Mouse (Mus musculus) liver, adult 2 months (tissue): ENCODE results near the gene 2410004P03Rik. TPM values are rescaled to one million over a fixed set of nuclear protein-coding genes. Genes with fewer than 3 reads are reported as not detected.

Experiments used
- DNase-seq: peaks from one replicate; pipeline ENCODE4 v3.0.0-alpha.2; 2011; ENCODE audit warnings: low read depth, low spot score; ENCODE audit errors: extremely low read depth
- H3K27ac ChIP-seq: fragments of 200-500 bp; replicated peaks from 2 replicates; pipeline ENCODE4 v1.5.1; 2012; ENCODE audit warnings: low read depth, mild to moderate bottlenecking, control low read depth, inconsistent platforms, low read length; ENCODE audit not compliant: insufficient read depth
- H3K27me3 ChIP-seq: fragments of 200-500 bp; 2 replicates; pipeline ENCODE4 v1.6.1; 2012; ENCODE audit warnings: mild to moderate bottlenecking, moderate library complexity, low read length, inconsistent platforms; ENCODE audit not compliant: control insufficient read depth, insufficient read depth
- H3K36me3 ChIP-seq: fragments of 200-500 bp; 2 replicates; pipeline ENCODE4 v1.6.1; 2012; ENCODE audit warnings: low read length, inconsistent platforms; ENCODE audit not compliant: control insufficient read depth, insufficient read depth
- H3K4me1 ChIP-seq: fragments of 200-500 bp; 2 replicates; pipeline ENCODE4 v1.6.1; 2011; ENCODE audit warnings: low read length; ENCODE audit not compliant: control insufficient read depth, insufficient read depth
- H3K4me3 ChIP-seq: fragments of 200-500 bp; 2 replicates; pipeline ENCODE4 v1.5.1; 2011; ENCODE audit warnings: low read depth, mild to moderate bottlenecking, control low read depth, low read length, moderate library complexity; ENCODE audit not compliant: insufficient read depth
- H3K79me2 ChIP-seq: fragments of 200-500 bp; 2 replicates; pipeline ENCODE4 v1.6.1; 2012; ENCODE audit warnings: inconsistent platforms, mild to moderate bottlenecking, low read length, moderate library complexity; ENCODE audit not compliant: control insufficient read depth, insufficient read depth
- H3K9ac ChIP-seq: fragments of 200-500 bp; 2 replicates; pipeline ENCODE4 v1.6.1; 2012; ENCODE audit warnings: low read depth, mild to moderate bottlenecking, control low read depth, inconsistent platforms, low read length
- CTCF ChIP-seq: fragments of 200-500 bp; IDR thresholded peaks from 2 replicates; pipeline ENCODE4 v1.5.1; 2011; ENCODE audit warnings: low read depth, low read length, control low read depth
- POLR2A ChIP-seq: fragments of 200-500 bp; IDR thresholded peaks from 2 replicates; pipeline ENCODE4 v1.6.1; 2011; ENCODE audit warnings: low read length, control low read depth; ENCODE audit not compliant: insufficient read depth; ENCODE audit errors: extremely low read depth
- WGBS: fragments of 180-500 bp; shearing (Covaris S2); methylation state at CpG from one replicate; pipeline ENCODE4 v1.1.7; 2018; 5-methylcytosine and 5-hydroxymethylcytosine counted together
- polyA plus RNA-seq: library from polyadenylated mRNA; depleted of rRNA; stranded (reverse); fragments of >200 nt; gene quantifications from 2 replicates; pipeline ENCODE4 v1.2.3, GENCODE M21; 2012
- total RNA-seq: library from RNA; depleted of rRNA; stranded (reverse); fragments of >200 nt; gene quantifications from 2 replicates; pipeline ENCODE4 v1.2.3, GENCODE M21; 2014

2410004P03Rik gene
- total and polyA plus RNA-seq, 2 experiments: not detected

DNA sequence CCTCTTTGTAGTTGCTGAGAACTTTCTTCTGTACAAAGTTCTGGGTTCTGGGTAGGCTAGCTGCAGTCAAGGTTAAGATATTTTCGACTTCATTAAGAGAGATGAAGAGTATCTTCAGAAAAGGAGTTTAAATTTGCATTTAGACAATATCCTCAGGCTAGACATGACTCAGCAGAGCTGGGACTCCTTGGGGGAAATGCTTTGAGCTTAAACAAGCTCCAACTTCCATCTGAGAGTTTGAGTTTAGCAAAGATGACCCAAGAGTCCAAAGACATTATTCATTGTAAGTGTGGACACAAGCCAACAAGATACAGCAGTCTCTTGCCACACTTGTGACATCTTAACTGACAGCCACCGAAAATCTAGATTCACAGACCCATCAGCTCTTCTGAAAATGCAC is 27.9 kb upstream of the 2410004P03Rik start:
- WGBS: 69% methylated on average over 2 of the region's 2 CpGs
- no peaks in the 10 kb centered on the region for H3K27me3 ChIP-seq
- no peak for DNase-seq

DNA sequence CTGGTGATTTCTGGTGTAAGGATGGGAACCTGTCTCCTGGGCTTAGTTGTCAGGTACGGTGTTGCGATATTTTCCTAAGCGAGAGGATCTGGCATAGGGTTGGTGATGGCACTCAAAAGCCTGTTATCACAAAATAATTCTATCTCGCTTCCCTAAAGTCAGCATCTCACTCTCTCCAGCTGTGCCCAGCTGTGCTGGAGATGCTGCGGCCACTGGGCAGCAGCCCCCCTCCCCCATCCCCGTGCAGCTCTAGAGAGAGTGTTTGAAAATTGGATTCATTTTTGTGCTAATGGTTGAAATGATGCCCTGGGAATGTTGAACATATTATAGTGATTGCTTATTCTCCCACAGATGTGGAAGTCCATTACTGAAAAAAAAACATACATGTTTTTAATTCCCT is 26.7 kb upstream of the 2410004P03Rik start:
- no peaks in the 10 kb centered on the region for H3K27me3 ChIP-seq
- H3K9ac ChIP-seq: no peak overlapping the region
- H3K79me2 ChIP-seq: no peaks in the 10 kb centered on the region
- no peaks in the 10 kb centered on the region for H3K36me3 ChIP-seq
- no peak overlapping the region for H3K4me3 ChIP-seq
- 87% methylated on average over 6 of the region's 6 CpGs for WGBS
- no peak for DNase-seq
- H3K4me1 ChIP-seq: no peaks in the 10 kb centered on the region
- no peak overlapping the region for H3K27ac ChIP-seq
- TF ChIP-seq POLR2A (no peak), CTCF (no peak)

More for the DNA sequence above, 27.9 kb upstream of the 2410004P03Rik start:
- Histone ChIP-seq H3K36me3 (no peaks in the 10 kb centered on the region), H3K4me1 (no peaks in the 10 kb centered on the region), H3K9ac (no peak overlapping the region), H3K27ac (no peak overlapping the region), H3K79me2 (no peaks in the 10 kb centered on the region), H3K4me3 (no peak overlapping the region)
- TF ChIP-seq CTCF (no peak), POLR2A (no peak)

DNA sequence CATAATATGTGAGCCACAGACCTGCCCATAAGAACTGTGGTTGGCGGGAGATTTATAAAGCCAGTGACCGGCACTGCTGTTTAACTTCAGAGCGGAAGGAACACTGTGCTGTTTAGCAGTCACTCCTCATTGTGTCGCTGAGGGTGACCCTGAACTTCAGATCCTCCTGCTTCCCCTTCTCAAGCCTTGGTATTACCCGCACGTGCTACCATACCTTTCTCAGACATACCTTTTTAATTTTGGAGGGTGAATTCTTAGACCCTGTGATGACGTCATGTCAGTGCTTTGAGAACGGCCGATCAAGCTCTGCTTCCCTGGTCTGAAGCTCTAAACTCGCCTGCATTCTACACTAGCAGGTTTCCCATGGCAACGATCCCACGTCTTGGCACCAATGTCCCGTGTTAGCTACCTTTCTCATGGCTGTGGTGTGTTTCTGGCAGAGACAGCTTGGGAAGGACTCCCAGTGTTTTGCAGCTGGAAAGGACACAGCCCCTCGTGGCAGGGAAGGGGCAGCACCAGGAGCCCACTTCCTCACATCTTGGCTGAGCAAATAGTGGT is 25.6 kb upstream of the 2410004P03Rik start:
- TF ChIP-seq CTCF: no peak
- TF ChIP-seq POLR2A: no peak
- Histone ChIP-seq H3K4me1 (no peaks in the 10 kb centered on the region), H3K27me3 (no peaks in the 10 kb centered on the region), H3K9ac (no peak overlapping the region), H3K36me3 (no peaks in the 10 kb centered on the region), H3K79me2 (no peaks in the 10 kb centered on the region), H3K27ac (no peak overlapping the region), H3K4me3 (no peak overlapping the region)
- DNase-seq: no peak
- WGBS: 67% methylated on average over 14 of the region's 14 CpGs

DNA sequence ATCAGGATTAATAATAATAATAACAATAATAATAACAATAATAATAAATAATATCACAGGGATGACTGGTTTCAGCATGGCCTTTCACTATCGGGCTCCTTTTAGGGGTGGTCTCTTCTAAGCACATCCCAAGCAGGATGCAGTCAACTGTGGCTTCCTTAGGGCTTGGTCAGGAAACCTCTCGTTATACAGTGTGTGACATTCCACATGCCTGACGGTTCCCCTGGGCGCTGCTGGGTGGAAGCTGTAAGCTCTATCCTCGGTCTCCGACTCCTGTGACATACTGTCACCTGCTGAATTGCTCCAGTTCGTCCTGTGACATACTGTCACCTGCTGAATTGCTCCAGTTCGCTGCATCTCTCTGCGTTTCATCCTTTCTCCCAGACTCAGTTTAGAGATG is 25.0 kb upstream of the 2410004P03Rik start:
- no peak for TF ChIP-seq POLR2A
- no peak for TF ChIP-seq CTCF
- no peaks in the 10 kb centered on the region for H3K4me1 ChIP-seq
- H3K27me3 ChIP-seq: no peaks in the 10 kb centered on the region
- DNase-seq: no peak
- H3K27ac ChIP-seq: no peak overlapping the region
- no peaks in the 10 kb centered on the region for H3K36me3 ChIP-seq
- H3K4me3 ChIP-seq: no peak overlapping the region
- no peaks in the 10 kb centered on the region for H3K79me2 ChIP-seq
- WGBS: 71% methylated on average over 9 of the region's 9 CpGs
- H3K9ac ChIP-seq: no peak overlapping the region

DNA sequence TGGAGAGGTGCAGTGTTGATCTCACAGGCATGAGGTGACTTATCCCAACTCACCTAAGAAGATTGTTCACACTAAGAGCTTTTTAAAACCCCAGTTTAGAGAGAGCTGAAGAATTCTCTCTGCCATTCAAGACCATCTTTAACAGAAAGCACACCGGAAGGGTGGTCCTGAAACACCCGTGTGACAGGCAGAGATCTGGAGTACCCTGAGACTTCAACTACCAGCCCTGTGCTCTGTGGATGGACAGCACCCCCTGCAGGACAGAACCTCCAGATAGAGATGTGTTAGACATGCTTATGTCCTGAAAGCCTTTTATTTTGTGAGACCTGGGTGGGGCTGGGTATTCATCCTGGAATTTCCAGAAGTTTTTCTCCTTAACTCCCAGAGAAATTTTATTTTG is 23.6 kb upstream of the 2410004P03Rik start:
- DNase-seq: no peak
- WGBS: 47% methylated on average over 2 of the region's 2 CpGs
- TF ChIP-seq POLR2A (no peak), CTCF (peak; percentile 32; the same call in 1 of the 2 replicates)
- Histone ChIP-seq H3K27me3 (no peaks in the 10 kb centered on the region), H3K79me2 (no peaks in the 10 kb centered on the region), H3K27ac (no peak overlapping the region), H3K36me3 (no peaks in the 10 kb centered on the region), H3K4me3 (no peak overlapping the region), H3K9ac (no peak overlapping the region), H3K4me1 (no peaks in the 10 kb centered on the region)

DNA sequence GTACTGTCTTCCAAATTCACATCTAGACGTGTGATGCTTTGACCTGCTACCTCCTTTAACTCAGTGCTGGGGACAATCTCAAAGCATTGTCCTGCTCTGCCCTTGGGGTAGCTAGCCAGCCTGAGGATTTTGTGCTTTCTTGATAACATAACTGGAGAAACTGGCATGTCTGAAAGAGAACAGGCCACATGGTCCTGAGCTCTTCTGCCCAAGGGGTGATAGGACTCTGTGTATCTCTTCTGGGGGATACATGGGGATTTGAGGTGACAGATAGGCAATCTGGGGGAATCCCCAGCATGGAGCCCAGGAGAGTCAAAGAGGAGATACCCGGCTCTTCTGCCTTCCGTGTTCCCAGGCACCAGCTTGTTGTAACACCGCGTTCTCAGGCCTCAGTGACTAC is 23.1 kb upstream of the 2410004P03Rik start:
- H3K36me3 ChIP-seq: no peaks in the 10 kb centered on the region
- no peak overlapping the region for H3K4me3 ChIP-seq
- no peak for DNase-seq
- 79% methylated on average over 5 of the region's 5 CpGs for WGBS
- H3K27ac ChIP-seq: no peak overlapping the region
- no peak for TF ChIP-seq CTCF
- no peak for TF ChIP-seq POLR2A
- no peaks in the 10 kb centered on the region for H3K4me1 ChIP-seq
- no peaks in the 10 kb centered on the region for H3K27me3 ChIP-seq
- no peaks in the 10 kb centered on the region for H3K79me2 ChIP-seq
- H3K9ac ChIP-seq: no peak overlapping the region
